ENCODE assay signal across 10 mouse cellular contexts in the genomic region with DNA sequence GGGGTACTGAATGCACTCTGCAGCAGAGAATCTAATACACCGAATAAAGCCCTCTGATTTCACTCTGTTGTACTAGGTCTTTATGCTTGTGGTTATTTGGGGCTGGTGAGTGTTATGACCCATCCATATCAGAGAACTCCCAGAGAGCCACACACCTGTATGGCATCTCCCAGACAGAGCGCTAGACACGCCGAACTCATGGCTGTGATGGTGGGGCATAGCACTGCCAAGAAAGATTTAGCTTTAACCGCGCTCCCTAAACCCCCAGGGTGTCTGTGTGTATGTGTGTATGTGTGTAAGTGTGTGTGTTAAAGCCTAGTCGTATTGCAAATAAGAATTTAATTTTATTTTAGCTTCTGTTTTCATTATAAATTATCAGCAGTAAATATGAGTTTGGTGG. TPM values are rescaled to one million over a fixed set of nuclear protein-coding genes. Genes with fewer than 3 reads are reported as not detected.
DNase-seq lines count a peak whose midpoint lies in the region; ATAC-seq lines count a peak whose summit lies in the region.
"Had no signal": no experiment of that assay in that cellular context is flagged by ENCODE, and none has a peak within 500 bp of the region (broad histone marks: within the 10 kb centered on the region; RNA-seq: fewer than 3 reads in every experiment).

No protein-coding gene starts in this region.

- intact Hi-C loops in heart, postnatal 25 days (cut with DNase I): no loop called here

- H3K4me3 ChIP-seq in heart, embryonic 13.5 days: peak overlapping the region; percentile 34
- H3K4me3 ChIP-seq in forebrain, embryonic 14.5 days (ENCODE audit: low read depth, low read length): peak overlapping the region; percentile 32
- peak overlapping the region; percentile 39 for H3K4me3 ChIP-seq in midbrain, embryonic 13.5 days (replicated peaks)
- H3K4me3 ChIP-seq: gastrocnemius, adult 2 months had no signal

- H3K36me3 ChIP-seq in heart, embryonic 13.5 days: no peaks in the 10 kb centered on the region
- no peaks in the 10 kb centered on the region for H3K36me3 ChIP-seq in forebrain, embryonic 14.5 days (ENCODE audit: control insufficient read depth, insufficient read depth, low read length)
- H3K36me3 ChIP-seq in midbrain, embryonic 13.5 days: no peaks in the 10 kb centered on the region

- ATAC-seq in heart, embryonic 13.5 days (ENCODE audit: extremely low read depth, insufficient number of reproducible peaks, low FRiP score, low TSS enrichment): no peak
- peak; percentile 42; the same call in 1 of the 2 replicates for ATAC-seq in forebrain, embryonic 14.5 days
- ATAC-seq in midbrain, embryonic 13.5 days: peak; percentile 59

- DNase-seq in heart, postnatal 25 days (ENCODE audit: low spot score): no peak
- DNase-seq in R1 (ENCODE audit: low read depth, low spot score): peak; percentile 10
- DNase-seq in forebrain, embryonic 14.5 days (ENCODE audit: low spot score): no peak
- no peak for DNase-seq in left cerebral cortex, adult 8-10 months (ENCODE audit: low spot score in 2 of 2)
- DNase-seq in spleen, postnatal 4 days (ENCODE audit: low spot score in 2 of 2): no peak
- DNase-seq in urinary bladder, adult 18-20 months (ENCODE audit: low spot score in 2 of 2): no peak
- DNase-seq: gastrocnemius, adult 2 months had no signal

- 8% methylated on average over 7 of the region's 7 CpGs for WGBS in heart, embryonic 13.5 days
- WGBS in forebrain, embryonic 14.5 days: 2% methylated on average over 7 of the region's 7 CpGs
- 2% methylated on average over 7 of the region's 7 CpGs for WGBS in midbrain, embryonic 13.5 days

- peaks cover 13% of the 10 kb centered on the region for H3K4me1 ChIP-seq in heart, embryonic 13.5 days
- H3K4me1 ChIP-seq in forebrain, embryonic 14.5 days (ENCODE audit: control insufficient read depth, insufficient read depth, low read length): peaks cover 14% of the 10 kb centered on the region; the same call in 1 of the 2 replicates
- peaks cover 19% of the 10 kb centered on the region for H3K4me1 ChIP-seq in midbrain, embryonic 13.5 days (replicated peaks)

- H3K27ac ChIP-seq in heart, embryonic 13.5 days (replicated peaks): no peak overlapping the region
- H3K27ac ChIP-seq in forebrain, embryonic 14.5 days (ENCODE audit: low read depth, low read length): no peak overlapping the region
- H3K27ac ChIP-seq in midbrain, embryonic 13.5 days: no peak overlapping the region
- H3K27ac ChIP-seq: gastrocnemius, adult 2 months had no signal

- no peak overlapping the region for H3K9ac ChIP-seq in heart, embryonic 13.5 days
- H3K9ac ChIP-seq in forebrain, embryonic 14.5 days (ENCODE audit: low read length): no peak overlapping the region
- peak overlapping the region; percentile 50; the same call in 1 of the 2 replicates for H3K9ac ChIP-seq in midbrain, embryonic 13.5 days (replicated peaks)

- H3K27me3 ChIP-seq in heart, embryonic 13.5 days (replicated peaks): peaks cover 63% of the 10 kb centered on the region
- peaks cover 28% of the 10 kb centered on the region for H3K27me3 ChIP-seq in forebrain, embryonic 14.5 days (replicated peaks; ENCODE audit: control insufficient read depth, insufficient read depth, low read length)
- H3K27me3 ChIP-seq in midbrain, embryonic 13.5 days: peaks cover 40% of the 10 kb centered on the region

- peak overlapping the region; percentile 60 for H3K4me2 ChIP-seq in heart, embryonic 13.5 days
- peak overlapping the region; percentile 49 for H3K4me2 ChIP-seq in forebrain, embryonic 14.5 days (ENCODE audit: low read length)
- H3K4me2 ChIP-seq in midbrain, embryonic 13.5 days (replicated peaks): peak overlapping the region; percentile 62

- H3K9me3 ChIP-seq in heart, embryonic 13.5 days: no peaks in the 10 kb centered on the region
- H3K9me3 ChIP-seq in forebrain, embryonic 14.5 days (replicated peaks; ENCODE audit: control insufficient read depth, low read length): no peaks in the 10 kb centered on the region
- no peaks in the 10 kb centered on the region for H3K9me3 ChIP-seq in midbrain, embryonic 13.5 days

RNA-seq across cellular contexts. Expression of gene Lamp5, which starts 6.4 kb away (rescaled TPM):
- polyA plus RNA-seq in heart, embryonic 13.5 days (2015; fragmentation: Nextera tagmentation; extraction: Ambion mirVana): 0.08 TPM in 1 of 2 replicates, not detected in the other
- total RNA-seq in heart, postnatal 25 days (2021): not detected
- 1.2 and 1.8 TPM in 2 replicates for polyA plus RNA-seq in forebrain, embryonic 14.5 days (2014; fragmentation: Nextera tagmentation; extraction: Ambion mirVana)
- polyA plus RNA-seq in midbrain, embryonic 13.5 days (2015; fragmentation: Nextera tagmentation; extraction: Ambion mirVana): 6.8 and 10.7 TPM in 2 replicates
- 100 to 1,000 TPM; 191 to 219 (median 203) TPM for total RNA-seq in left cerebral cortex, adult 8-10 months (2022)
- total RNA-seq: gastrocnemius, adult 2 months; liver, adult 2 months had no signal
- polyA plus RNA-seq: liver, adult 2 months had no signal
